Mouse (Mus musculus) myocyte (in vitro differentiated cells): ENCODE measurements at regions not wholly inside any gene's neighbourhood (a gene's known extent, or its start where the extent isn't known, plus 50 kb on each side); places are given as distances from the start of the nearest gene placed in this dataset.

Experiments
- H3K27me3 ChIP-seq: one replicate; pipeline ENCODE4 v1.6.1; 2011; ENCODE audit not compliant: control insufficient read depth, insufficient read depth, insufficient read length
- H3K36me3 ChIP-seq: one replicate; pipeline ENCODE4 v1.6.1; 2011; ENCODE audit not compliant: control insufficient read depth, insufficient read depth
- H3K4me2 ChIP-seq: one replicate; pipeline ENCODE4 v1.6.1; 2011; ENCODE audit warnings: low read depth, control low read depth
- H3K4me3 ChIP-seq: one replicate; pipeline ENCODE4 v1.5.1; 2011; ENCODE audit warnings: mild to moderate bottlenecking, control low read depth, moderate library complexity
- H3K79me2 ChIP-seq: one replicate; pipeline ENCODE4 v1.6.1; 2011; ENCODE audit not compliant: control insufficient read depth, insufficient read depth
- H3ac ChIP-seq: one replicate; pipeline ENCODE4 v1.6.1; 2011; ENCODE audit not compliant: control insufficient read depth, insufficient read length
- CEBPB ChIP-seq: IDR thresholded peaks from 2 replicates; pipeline ENCODE4 v1.6.1; 2011; ENCODE audit warnings: mild to moderate bottlenecking, moderate library complexity; ENCODE audit not compliant: poor library complexity, insufficient read depth, severe bottlenecking
- E2F4 ChIP-seq: IDR thresholded peaks from one replicate; pipeline ENCODE4 v1.6.1; 2011; ENCODE audit warnings: mild to moderate bottlenecking, control low read depth, moderate library complexity; ENCODE audit not compliant: insufficient read depth
- MAX ChIP-seq: IDR thresholded peaks from one replicate; pipeline ENCODE4 v1.6.1; 2011; ENCODE audit warnings: low read depth, mild to moderate bottlenecking, control low read depth
- MYOD1 ChIP-seq, 3 experiments: IDR thresholded peaks; one replicate each; pipeline ENCODE4 v1.6.1; 2011; ENCODE audit warnings: control low read depth in 2 of 3, low read depth in 2 of 3, mild to moderate bottlenecking in 2 of 3, moderate library complexity in 1 of 3; ENCODE audit not compliant: insufficient read length in 2 of 3, control insufficient read depth in 1 of 3
- MYOG ChIP-seq, 3 experiments: IDR thresholded peaks; one replicate each; pipeline ENCODE4 v1.6.1; 2011; ENCODE audit warnings: control low read depth in 2 of 3, low read depth in 2 of 3, mild to moderate bottlenecking in 2 of 3; ENCODE audit not compliant: insufficient read length in 2 of 3, control insufficient read depth in 1 of 3, insufficient read depth in 1 of 3
- POLR2A ChIP-seq: IDR thresholded peaks from one replicate; pipeline ENCODE4 v1.6.1; 2011; ENCODE audit warnings: low read depth, mild to moderate bottlenecking, control low read depth, moderate library complexity; ENCODE audit not compliant: insufficient read length
- POLR2AphosphoS2 ChIP-seq: IDR thresholded peaks from one replicate; pipeline ENCODE4 v1.6.1; 2011; ENCODE audit warnings: low read depth, control low read depth; ENCODE audit not compliant: insufficient read length
- REST ChIP-seq: IDR thresholded peaks from one replicate; pipeline ENCODE4 v1.6.1; 2011; ENCODE audit warnings: mild to moderate bottlenecking, control low read depth, moderate library complexity; ENCODE audit not compliant: insufficient read depth, insufficient read length
- SRF ChIP-seq: IDR thresholded peaks from one replicate; pipeline ENCODE4 v1.6.1; 2011; ENCODE audit warnings: low read depth; ENCODE audit not compliant: control insufficient read depth, insufficient read length
- TCF12 ChIP-seq: IDR thresholded peaks from one replicate; pipeline ENCODE4 v1.6.1; 2011; ENCODE audit warnings: mild to moderate bottlenecking, control low read depth; ENCODE audit not compliant: poor library complexity, insufficient read depth, severe bottlenecking
- TCF3 ChIP-seq: IDR thresholded peaks from one replicate; pipeline ENCODE4 v1.6.1; 2011; ENCODE audit warnings: low read depth, control low read depth; ENCODE audit not compliant: insufficient read length
- USF1 ChIP-seq: IDR thresholded peaks from one replicate; pipeline ENCODE4 v1.6.1; 2011; ENCODE audit warnings: low read depth, mild to moderate bottlenecking, control low read depth, moderate library complexity

DNA sequence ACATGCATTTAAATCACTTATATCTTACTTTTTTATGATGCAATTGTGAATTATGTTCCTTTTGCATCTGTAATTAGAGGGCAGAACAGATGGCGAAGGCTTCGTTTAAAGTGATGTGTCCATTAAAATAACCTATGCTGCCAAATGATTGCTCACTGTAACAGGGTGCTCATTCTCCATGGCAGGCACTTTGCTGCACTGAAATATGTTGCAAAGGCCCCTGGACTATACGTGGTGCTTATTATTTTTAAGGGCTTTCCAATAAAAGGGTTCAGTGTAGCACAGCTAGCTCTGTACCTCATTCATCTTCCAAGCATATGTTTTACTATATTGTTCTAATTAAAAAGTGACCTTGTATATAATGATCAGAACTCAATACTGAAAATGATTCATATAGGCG is 491.3 kb downstream of the Gm10295 start:
- no peak overlapping the region for H3K4me2 ChIP-seq
- H3K4me3 ChIP-seq: no peak overlapping the region
- H3K79me2 ChIP-seq: no peaks in the 10 kb centered on the region
- H3ac ChIP-seq: no peak overlapping the region
- H3K36me3 ChIP-seq: no peaks in the 10 kb centered on the region
- TF ChIP-seq CEBPB (no peak), POLR2AphosphoS2 (no peak)
- H3K27me3 ChIP-seq: no peaks in the 10 kb centered on the region

DNA sequence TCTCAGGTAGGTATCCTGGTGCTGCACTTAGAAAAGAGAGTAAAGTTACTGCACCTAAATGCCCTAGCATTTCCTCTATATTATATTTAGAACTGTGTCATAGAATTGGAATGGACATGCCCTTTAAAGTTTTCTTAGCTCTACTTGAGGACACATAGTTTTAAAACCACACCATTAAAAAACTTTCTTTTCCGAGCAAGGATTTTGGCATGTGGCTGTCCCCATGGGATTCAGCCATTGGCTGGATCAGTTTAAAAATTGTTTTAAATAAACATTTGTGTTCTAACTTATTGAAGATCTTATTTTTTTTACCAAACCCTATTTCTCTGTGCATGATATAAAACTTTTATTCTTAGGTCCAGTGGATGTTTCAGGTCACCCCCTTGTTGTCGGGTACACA is 484.2 kb upstream of the Nr2f2 start:
- Histone ChIP-seq H3K36me3 (no peaks in the 10 kb centered on the region), H3K79me2 (no peaks in the 10 kb centered on the region), H3ac (no peak overlapping the region), H3K4me3 (no peak overlapping the region), H3K27me3 (no peaks in the 10 kb centered on the region), H3K4me2 (no peak overlapping the region)
- TF ChIP-seq E2F4 (no peak), POLR2A (no peak), USF1 (no peak), MYOD1 (IDR thresholded peaks at IDR 0.05; ENCODE audit: control insufficient read depth in 1 of 3, insufficient read length in 2 of 3, low read depth in 2 of 3) (no peak), SRF (no peak), TCF12 (no peak), MYOG (IDR thresholded peaks at IDR 0.05; ENCODE audit: control insufficient read depth in 1 of 3, insufficient read depth in 1 of 3, insufficient read length in 2 of 3, low read depth in 2 of 3) (no peak), POLR2AphosphoS2 (no peak), TCF3 (no peak), REST (no peak), CEBPB (no peak), MAX (no peak)

DNA sequence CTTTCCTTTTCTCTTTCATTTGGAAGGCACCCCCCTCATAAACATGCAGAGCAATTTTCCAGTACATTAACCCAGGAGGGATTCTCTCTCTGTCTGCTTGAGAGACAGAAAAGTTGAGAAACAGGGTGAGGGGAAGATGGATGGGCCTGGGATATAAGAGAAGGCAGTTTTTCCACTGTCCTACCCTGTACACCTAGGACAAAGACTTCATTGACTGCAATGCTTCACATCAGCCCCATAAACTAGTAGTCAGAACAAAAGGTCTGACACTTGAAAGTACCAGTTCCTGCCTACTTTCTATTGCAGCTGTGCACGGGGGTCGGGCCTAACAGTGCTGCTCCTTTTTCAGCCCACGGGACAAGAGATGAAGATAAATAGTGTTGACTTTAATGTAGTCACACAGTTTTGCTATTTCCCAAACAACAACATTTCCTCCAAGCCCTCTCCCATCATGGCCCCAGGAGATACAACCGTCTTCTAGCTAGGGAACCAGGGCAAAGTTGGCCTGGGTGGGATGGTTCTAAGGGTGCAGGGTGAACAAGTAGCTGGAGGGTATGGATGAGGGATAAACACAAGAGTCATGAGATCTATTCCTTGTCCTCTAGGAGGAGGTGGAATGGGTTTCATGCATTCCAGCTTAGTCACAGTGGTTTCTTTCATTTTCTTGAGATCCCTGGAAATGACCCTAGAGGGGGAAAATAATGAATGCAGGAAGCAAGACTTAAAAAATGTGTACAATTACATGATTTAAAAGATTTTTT is 481.7 kb upstream of the Nr2f2 start:
- Histone ChIP-seq H3ac (no peak overlapping the region), H3K4me2 (no peak overlapping the region), H3K4me3 (no peak overlapping the region), H3K79me2 (no peaks in the 10 kb centered on the region), H3K36me3 (no peaks in the 10 kb centered on the region), H3K27me3 (no peaks in the 10 kb centered on the region)
- TF ChIP-seq MYOD1 (IDR thresholded peaks at IDR 0.05; ENCODE audit: control insufficient read depth in 1 of 3, insufficient read length in 2 of 3, low read depth in 2 of 3): no peak
- TF ChIP-seq SRF: no peak
- TF ChIP-seq TCF12: no peak
- TF ChIP-seq MYOG (IDR thresholded peaks at IDR 0.05; ENCODE audit: control insufficient read depth in 1 of 3, insufficient read depth in 1 of 3, insufficient read length in 2 of 3, low read depth in 2 of 3): no peak
- no peak for TF ChIP-seq POLR2A
- no peak for TF ChIP-seq E2F4
- no peak for TF ChIP-seq USF1
- TF ChIP-seq CEBPB: no peak
- no peak for TF ChIP-seq REST
- no peak for TF ChIP-seq TCF3
- no peak for TF ChIP-seq MAX
- no peak for TF ChIP-seq POLR2AphosphoS2

DNA sequence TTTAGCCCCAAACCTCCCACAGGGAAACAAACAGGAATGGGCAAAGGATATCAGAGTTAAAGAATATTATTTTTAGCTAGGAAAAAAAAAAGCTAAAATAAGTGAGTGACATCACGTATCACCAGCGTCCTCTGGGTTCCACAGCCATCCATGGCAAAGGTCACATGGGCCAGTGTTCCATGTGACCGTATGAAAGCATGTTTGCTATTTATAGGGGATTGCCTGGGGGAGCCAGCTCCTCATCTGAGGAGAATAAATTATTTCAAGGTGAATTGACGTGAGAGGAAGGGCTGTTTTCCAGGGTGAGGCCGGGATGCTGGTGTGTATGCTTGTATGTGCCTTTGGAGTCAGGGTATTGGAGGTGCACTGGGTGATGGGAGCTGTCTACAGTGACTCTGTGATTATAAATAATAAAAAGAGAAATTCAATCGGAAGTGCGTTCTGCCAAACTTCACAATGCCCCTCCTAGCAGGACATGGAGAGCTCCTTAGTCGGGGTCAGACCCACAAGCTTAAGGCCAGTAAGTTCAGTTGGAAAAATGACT is 481.0 kb upstream of the Nr2f2 start:
- H3K79me2 ChIP-seq: no peaks in the 10 kb centered on the region

DNA sequence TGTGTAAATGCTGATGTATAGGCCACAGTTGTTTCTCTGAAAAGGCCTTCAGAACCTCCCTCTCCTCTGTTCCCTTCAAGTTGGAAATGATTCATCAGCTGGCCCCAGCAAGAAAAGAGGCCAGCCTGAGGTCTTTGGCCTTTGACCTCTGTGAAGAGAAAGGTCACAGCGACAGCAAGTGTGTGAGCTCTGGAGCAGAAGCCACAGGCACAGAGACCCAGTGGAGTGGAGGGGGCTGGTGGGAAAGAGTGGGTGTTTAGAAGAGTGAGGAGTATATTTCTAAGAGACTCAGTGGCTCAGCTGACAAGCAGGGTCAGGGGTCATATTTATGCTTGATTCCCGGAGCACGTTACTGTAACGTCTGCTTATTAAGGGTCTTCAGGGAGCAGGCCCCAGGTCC is 479.5 kb upstream of the Nr2f2 start:
- no peaks in the 10 kb centered on the region for H3K27me3 ChIP-seq
- no peak overlapping the region for H3K4me2 ChIP-seq
- no peak overlapping the region for H3K4me3 ChIP-seq
- TF ChIP-seq POLR2AphosphoS2 (no peak), E2F4 (no peak), REST (no peak), TCF12 (no peak), MAX (no peak), MYOG (IDR thresholded peaks at IDR 0.05; ENCODE audit: control insufficient read depth in 1 of 3, insufficient read depth in 1 of 3, insufficient read length in 2 of 3, low read depth in 2 of 3) (no peak), TCF3 (no peak), MYOD1 (IDR thresholded peaks at IDR 0.05; ENCODE audit: control insufficient read depth in 1 of 3, insufficient read length in 2 of 3, low read depth in 2 of 3) (no peak), USF1 (no peak), SRF (no peak), POLR2A (no peak), CEBPB (no peak)
- H3K79me2 ChIP-seq: no peaks in the 10 kb centered on the region
- no peaks in the 10 kb centered on the region for H3K36me3 ChIP-seq
- no peak overlapping the region for H3ac ChIP-seq

More for the DNA sequence above, 481.0 kb upstream of the Nr2f2 start:
- Histone ChIP-seq H3ac (no peak overlapping the region), H3K4me3 (no peak overlapping the region), H3K36me3 (no peaks in the 10 kb centered on the region), H3K4me2 (no peak overlapping the region), H3K27me3 (no peaks in the 10 kb centered on the region)
- TF ChIP-seq MYOG (IDR thresholded peaks at IDR 0.05; ENCODE audit: control insufficient read depth in 1 of 3, insufficient read depth in 1 of 3, insufficient read length in 2 of 3, low read depth in 2 of 3) (no peak), POLR2A (no peak), USF1 (no peak)
